Mouse (Mus musculus) Muller cell, postnatal 12 days (primary cell): ENCODE data around the gene Tchp.

ENCODE experiments used
- DNase-seq: peaks from one replicate; pipeline ENCODE4 v3.0.0-alpha.2; 2015; ENCODE audit errors: inconsistent ontology term

The Tchp gene

GRCm38 (mm10) chr5:114707265-114708068 is at the start of gene Tchp:
TSS of gene Tchp (plus strand) at chr5:114707760.
- DNase-seq = peak; percentile 93

GRCm38 (mm10) chr5:114658255-114658654 is 49.3 kb upstream of the Tchp start, which contains the start of gene Trpv4:
TSS of gene Trpv4 (minus strand) at chr5:114658421.
- peak; percentile 73 for DNase-seq

GRCm38 (mm10) chr5:114661029-114661428 is 46.5 kb upstream of the Tchp start:
- DNase-seq = no peak

- DNase-seq = no peak
Observed at GRCm38 (mm10) chr5:114664139-114664538, 43.4 kb upstream of the Tchp start.

GRCm38 (mm10) chr5:114664750-114665149 is 42.8 kb upstream of the Tchp start:
- DNase-seq = no peak

GRCm38 (mm10) chr5:114666659-114667058 is 40.9 kb upstream of the Tchp start:
- no peak for DNase-seq

- peak; percentile 98 for DNase-seq
Observed at GRCm38 (mm10) chr5:114667228-114667856, 40.2 kb upstream of the Tchp start.

GRCm38 (mm10) chr5:114669014-114669413 is 38.5 kb upstream of the Tchp start:
- no peak for DNase-seq

GRCm38 (mm10) chr5:114673114-114673513 is 34.4 kb upstream of the Tchp start:
- DNase-seq = no peak

GRCm38 (mm10) chr5:114674594-114674993 is 33.0 kb upstream of the Tchp start:
- no peak for DNase-seq

GRCm38 (mm10) chr5:114679841-114680591 is 27.5 kb upstream of the Tchp start:
- DNase-seq = peak; percentile 90

GRCm38 (mm10) chr5:114680676-114681285 is 26.8 kb upstream of the Tchp start:
- DNase-seq = no peak

- peak; percentile 51 for DNase-seq
Observed at GRCm38 (mm10) chr5:114681717-114682116, 25.8 kb upstream of the Tchp start.

- no peak for DNase-seq
Observed at GRCm38 (mm10) chr5:114685986-114686385, 21.6 kb upstream of the Tchp start.

- DNase-seq = no peak
Observed at GRCm38 (mm10) chr5:114686726-114687210, 20.8 kb upstream of the Tchp start.

- no peak for DNase-seq
Observed at GRCm38 (mm10) chr5:114687901-114688300, 19.7 kb upstream of the Tchp start.

GRCm38 (mm10) chr5:114688703-114689102 is 18.9 kb upstream of the Tchp start:
- no peak for DNase-seq

- peak; percentile 49 for DNase-seq
Observed at GRCm38 (mm10) chr5:114689700-114690366, 17.7 kb upstream of the Tchp start.

- peak; percentile 97 for DNase-seq
Observed at GRCm38 (mm10) chr5:114690633-114691567, 16.7 kb upstream of the Tchp start, which contains the start of gene Gltp. TSS of gene Gltp (minus strand) at chr5:114690984.

GRCm38 (mm10) chr5:114695775-114696174 is 11.8 kb upstream of the Tchp start:
- no peak for DNase-seq
